Mouse (Mus musculus) liver, embryonic 14.5 days (tissue): ENCODE data around the gene Defb25.

Experiments used
- CTCF ChIP-seq: IDR thresholded peaks from 2 replicates; pipeline ENCODE4 v1.5.1; 2016; ENCODE audit warnings: antibody characterized with exemption, low read depth, control low read depth
- EP300 ChIP-seq: IDR thresholded peaks from 2 replicates; pipeline ENCODE4 v1.6.1; 2016; ENCODE audit warnings: antibody characterized with exemption, low read depth

DNA sequence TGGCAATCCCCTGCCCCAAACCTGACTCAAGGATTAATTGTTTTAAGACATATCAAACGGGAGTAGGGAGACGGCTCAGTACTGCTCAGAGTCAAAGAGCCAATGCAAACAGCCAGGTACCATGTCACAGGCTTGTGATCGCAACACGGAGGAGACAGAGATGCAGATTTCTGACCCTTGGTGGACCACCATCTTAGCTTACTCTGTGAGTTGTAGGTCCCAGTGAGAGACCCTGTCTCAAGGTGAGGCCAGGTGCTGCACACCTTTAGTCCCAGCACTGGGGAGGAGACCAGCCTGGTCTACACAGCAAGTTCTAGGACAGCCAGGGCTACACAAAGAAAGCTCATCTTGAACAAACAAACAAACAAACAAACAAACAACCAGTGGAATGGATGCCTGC, 14.5 kb upstream of the Defb25 start:
- TF ChIP-seq CTCF, result no peak
- TF ChIP-seq EP300, result no peak
